Mouse (Mus musculus) hindbrain, embryonic 16.5 days (tissue): Measurements from ENCODE around the gene Izumo1r. TPM values are rescaled to one million over a fixed set of nuclear protein-coding genes. Genes with fewer than 3 reads are reported as not detected.

Experiments used
- ATAC-seq: fragments of 200-750 bp; cut with Nextera tagmentation; 2 replicates; pipeline ENCODE4 v1.8.0; 2017; ENCODE audit warnings: moderate TSS enrichment, moderate library complexity
- H3K27ac ChIP-seq: fragments of 300-500 bp; sonication (generic); 2 replicates; pipeline ENCODE4 v1.5.1; 2014; ENCODE audit warnings: low read depth, mild to moderate bottlenecking, control low read depth, low read length, moderate library complexity
- H3K27me3 ChIP-seq: fragments of 300-500 bp; sonication (generic); replicated peaks from 2 replicates; pipeline ENCODE4 v1.6.1; 2014; ENCODE audit warnings: low read length; ENCODE audit not compliant: control insufficient read depth, insufficient read depth
- H3K36me3 ChIP-seq: fragments of 300-500 bp; sonication (generic); 2 replicates; pipeline ENCODE4 v1.6.1; 2014; ENCODE audit warnings: mild to moderate bottlenecking, low read length, moderate library complexity, mixed read lengths; ENCODE audit not compliant: control insufficient read depth, insufficient read depth
- H3K4me1 ChIP-seq: fragments of 300-500 bp; sonication (generic); 2 replicates; pipeline ENCODE4 v1.6.1; 2014; ENCODE audit warnings: low read depth, low read length; ENCODE audit not compliant: control insufficient read depth, insufficient read depth
- H3K4me2 ChIP-seq: fragments of 300-500 bp; sonication (generic); 2 replicates; pipeline ENCODE4 v1.6.1; 2014; ENCODE audit warnings: mild to moderate bottlenecking, low read length, control low read depth, moderate library complexity
- H3K4me3 ChIP-seq: fragments of 300-500 bp; sonication (generic); 2 replicates; pipeline ENCODE4 v1.5.1; 2014; ENCODE audit warnings: mild to moderate bottlenecking, low read length, control low read depth, moderate library complexity
- H3K9ac ChIP-seq: fragments of 300-500 bp; sonication (generic); 2 replicates; pipeline ENCODE4 v1.6.1; 2014; ENCODE audit warnings: low read depth, mild to moderate bottlenecking, control low read depth, low read length, moderate library complexity
- H3K9me3 ChIP-seq: fragments of 300-500 bp; sonication (generic); 2 replicates; pipeline ENCODE4 v1.6.1; 2014; ENCODE audit warnings: mild to moderate bottlenecking, low read length, moderate library complexity; ENCODE audit not compliant: control insufficient read depth
- WGBS: fragments of 180-500 bp; shearing (Covaris S2); extraction: QIAGEN DNeasy Blood & Tissue Kit; methylation state at CpG from one replicate; pipeline ENCODE4 v1.1.7; 2014; 5-methylcytosine and 5-hydroxymethylcytosine counted together
- polyA plus RNA-seq: library from polyadenylated mRNA; unstranded; fragments of >200 nt; fragmentation: Nextera tagmentation; extraction: Ambion mirVana; gene quantifications from 2 replicates; pipeline ENCODE4 v1.2.1, GENCODE M21; 2015

Izumo1r gene
- polyA plus RNA-seq, 1 experiment from 2014 or later = not detected

- Histone ChIP-seq H3K36me3 (no peaks in the 10 kb centered on the region), H3K4me2 (no peak overlapping the region)
- WGBS = 77% methylated on average over 2 of the region's 2 CpGs
These were observed 8.3 kb upstream of the Izumo1r start for GRCm38 (mm10) chr9:14912037-14912436.

GRCm38 (mm10) chr9:14909981-14910380 lies 6.2 kb upstream of the Izumo1r start:
- H3K4me2 ChIP-seq = no peak overlapping the region
- no peak overlapping the region for H3K9ac ChIP-seq
- no peak overlapping the region for H3K27ac ChIP-seq
- no peaks in the 10 kb centered on the region for H3K36me3 ChIP-seq
- peaks cover 4% of the 10 kb centered on the region for H3K4me1 ChIP-seq
- no peaks in the 10 kb centered on the region for H3K27me3 ChIP-seq
- no peaks in the 10 kb centered on the region for H3K9me3 ChIP-seq
- WGBS = 10% methylated on average over 5 of the region's 5 CpGs
- peak; percentile 84 for ATAC-seq
- no peak overlapping the region for H3K4me3 ChIP-seq

More at GRCm38 (mm10) chr9:14912037-14912436, 8.3 kb upstream of the Izumo1r start:
- H3K9me3 ChIP-seq = no peaks in the 10 kb centered on the region
- H3K9ac ChIP-seq = no peak overlapping the region
- no peaks in the 10 kb centered on the region for H3K27me3 ChIP-seq
- H3K4me3 ChIP-seq = no peak overlapping the region
- peaks cover 4% of the 10 kb centered on the region for H3K4me1 ChIP-seq
- H3K27ac ChIP-seq = no peak overlapping the region
- no peak for ATAC-seq

- H3K4me2 ChIP-seq = no peak overlapping the region
- 69% methylated on average over 7 of the region's 7 CpGs for WGBS
- no peaks in the 10 kb centered on the region for H3K9me3 ChIP-seq
- H3K27ac ChIP-seq = no peak overlapping the region
- no peak overlapping the region for H3K4me3 ChIP-seq
- H3K36me3 ChIP-seq = no peaks in the 10 kb centered on the region
- H3K4me1 ChIP-seq = peaks cover 6% of the 10 kb centered on the region
- no peaks in the 10 kb centered on the region for H3K27me3 ChIP-seq
- H3K9ac ChIP-seq = no peak overlapping the region
- no peak for ATAC-seq
These were observed 4.2 kb upstream of the Izumo1r start for GRCm38 (mm10) chr9:14907816-14908415.

DNA sequence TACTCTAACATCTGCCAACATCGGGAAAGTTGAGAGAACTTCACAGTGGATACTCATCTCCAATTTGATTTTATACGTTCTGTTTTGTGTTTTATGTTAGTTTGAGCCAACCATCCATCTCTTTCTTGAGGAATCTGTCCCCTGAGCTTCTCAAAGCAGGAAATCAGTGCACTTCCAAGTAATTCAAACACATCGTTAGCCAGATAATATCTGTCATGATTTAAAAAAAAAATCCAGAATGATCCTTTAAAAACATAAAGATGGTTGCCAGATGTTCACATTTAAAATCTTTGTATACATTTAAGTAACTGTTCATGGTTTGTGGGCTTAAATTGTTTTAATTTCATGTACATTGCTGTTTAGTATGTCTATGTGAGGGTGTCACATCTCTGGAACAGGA lies 2.2 kb upstream of the Izumo1r start:
- H3K27ac ChIP-seq = no peak overlapping the region
- 77% methylated on average over 3 of the region's 3 CpGs for WGBS

GRCm38 (mm10) chr9:14904741-14905475 lies 1.2 kb upstream of the Izumo1r start:
- Histone ChIP-seq H3K4me1 (peaks cover 3% of the 10 kb centered on the region), H3K4me3 (no peak overlapping the region), H3K9me3 (no peaks in the 10 kb centered on the region), H3K27ac (no peak overlapping the region), H3K36me3 (no peaks in the 10 kb centered on the region), H3K9ac (no peak overlapping the region), H3K4me2 (no peak overlapping the region), H3K27me3 (no peaks in the 10 kb centered on the region)
- 52% methylated on average over 9 of the region's 9 CpGs for WGBS
- ATAC-seq = no peak

More for the DNA sequence above, 2.2 kb upstream of the Izumo1r start:
- Histone ChIP-seq H3K9me3 (no peaks in the 10 kb centered on the region), H3K9ac (no peak overlapping the region), H3K4me3 (no peak overlapping the region), H3K36me3 (no peaks in the 10 kb centered on the region), H3K4me2 (no peak overlapping the region), H3K4me1 (peaks cover 6% of the 10 kb centered on the region), H3K27me3 (no peaks in the 10 kb centered on the region)
- no peak for ATAC-seq

DNA sequence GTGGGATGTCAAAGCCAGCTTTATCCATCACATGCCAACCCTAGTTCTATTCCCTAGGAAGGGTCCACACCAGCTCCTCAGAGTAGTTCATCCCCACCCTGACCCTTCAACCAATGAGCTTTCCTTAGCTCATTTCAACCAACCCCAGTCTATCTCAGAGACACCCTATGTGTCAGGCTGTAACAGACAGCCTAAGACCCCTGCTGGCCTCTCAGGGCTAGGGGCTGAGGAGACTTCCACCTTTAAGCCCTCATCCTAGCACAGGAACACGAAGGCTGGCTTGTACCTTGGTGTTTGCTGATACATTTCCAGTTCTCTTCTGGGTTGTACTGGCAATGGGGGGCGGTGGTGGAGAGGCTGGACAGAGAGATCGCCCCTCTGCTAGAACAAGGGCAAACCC lies 743 bp downstream of the Izumo1r start:
- Histone ChIP-seq H3K9me3 (no peaks in the 10 kb centered on the region), H3K9ac (no peak overlapping the region), H3K27ac (no peak overlapping the region), H3K4me1 (peaks cover 2% of the 10 kb centered on the region; the same call in 1 of the 2 replicates), H3K4me2 (no peak overlapping the region), H3K27me3 (no peaks in the 10 kb centered on the region), H3K4me3 (no peak overlapping the region), H3K36me3 (no peaks in the 10 kb centered on the region)
- ATAC-seq = no peak
- WGBS = 90% methylated on average over 3 of the region's 3 CpGs

DNA sequence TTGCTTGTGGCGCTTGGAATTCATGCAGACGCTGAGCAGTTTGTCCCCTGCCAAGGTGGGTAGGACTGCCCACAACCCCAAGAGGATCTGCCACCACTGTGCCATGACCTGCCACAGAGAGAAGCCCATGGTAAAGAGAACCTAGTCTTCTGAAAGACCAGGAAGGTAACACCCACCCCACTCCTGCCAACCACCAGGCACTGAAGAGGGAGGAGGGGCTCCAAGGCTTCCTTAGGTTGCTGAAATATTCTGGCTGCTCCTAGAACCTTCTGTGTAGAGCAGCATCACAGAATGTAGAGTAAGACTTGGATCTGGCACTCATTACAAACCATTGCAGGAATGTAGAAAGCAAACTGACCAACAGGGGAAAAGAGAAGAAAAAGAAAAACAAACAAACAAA lies 1.3 kb downstream of the Izumo1r start:
- no peak overlapping the region for H3K4me3 ChIP-seq
- ATAC-seq = no peak

DNA sequence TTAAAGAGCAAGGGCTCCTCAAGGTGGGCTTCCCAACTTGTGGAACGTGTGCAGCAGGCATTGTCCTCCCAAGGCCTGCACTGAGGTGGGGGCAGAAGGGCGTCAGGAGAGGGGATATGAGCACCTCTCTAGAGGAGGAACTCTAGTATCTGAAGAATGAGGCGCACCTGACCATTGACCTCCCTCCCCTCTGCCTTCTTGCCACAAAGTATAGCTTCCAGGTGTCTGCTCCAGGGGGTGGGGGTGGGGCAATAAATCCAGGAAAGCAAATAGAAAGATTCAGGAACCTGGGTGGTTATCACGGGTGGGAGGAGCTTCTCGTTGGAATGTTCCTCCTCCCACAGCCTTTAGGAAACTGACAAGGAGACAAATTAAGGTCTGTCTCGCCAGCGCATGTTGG lies 2.0 kb downstream of the Izumo1r start:
- peaks cover 4% of the 10 kb centered on the region; the same call in 1 of the 2 replicates for H3K4me1 ChIP-seq

More for the DNA sequence above, 1.3 kb downstream of the Izumo1r start:
- H3K36me3 ChIP-seq = no peaks in the 10 kb centered on the region
- no peaks in the 10 kb centered on the region for H3K27me3 ChIP-seq
- WGBS = 97% methylated on average over 2 of the region's 2 CpGs
- H3K4me2 ChIP-seq = no peak overlapping the region
- no peak overlapping the region for H3K27ac ChIP-seq
- no peaks in the 10 kb centered on the region for H3K9me3 ChIP-seq
- peaks cover 2% of the 10 kb centered on the region; the same call in 1 of the 2 replicates for H3K4me1 ChIP-seq
- no peak overlapping the region for H3K9ac ChIP-seq

DNA sequence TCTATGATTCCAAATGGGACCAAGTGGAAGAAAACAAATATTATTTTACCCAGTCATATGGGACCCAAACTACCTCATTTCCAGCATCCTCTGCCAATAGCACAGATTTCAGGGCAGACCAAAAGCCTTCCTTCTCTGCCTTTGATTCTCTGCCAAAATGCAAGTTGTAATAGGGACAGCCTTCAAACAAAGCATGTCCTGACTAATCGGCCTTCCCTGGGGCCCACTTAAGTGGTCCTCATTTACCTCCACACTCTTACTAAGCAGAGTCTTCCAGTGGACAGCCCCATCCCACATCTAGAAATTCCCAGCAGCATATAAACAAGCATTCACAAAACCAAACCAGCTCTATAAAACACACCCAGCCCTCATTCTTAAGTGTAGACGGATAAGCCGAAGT lies 6.6 kb downstream of the Izumo1r start:
- H3K4me2 ChIP-seq = no peak overlapping the region
- peaks cover 4% of the 10 kb centered on the region for H3K4me1 ChIP-seq
- no peaks in the 10 kb centered on the region for H3K9me3 ChIP-seq
- no peak overlapping the region for H3K9ac ChIP-seq
- no peak overlapping the region for H3K27ac ChIP-seq
- no peak overlapping the region for H3K4me3 ChIP-seq
- H3K36me3 ChIP-seq = no peaks in the 10 kb centered on the region
- WGBS = 61% methylated on average over 3 of the region's 3 CpGs
- no peaks in the 10 kb centered on the region for H3K27me3 ChIP-seq
- no peak for ATAC-seq

More for the DNA sequence above, 2.0 kb downstream of the Izumo1r start:
- Histone ChIP-seq H3K9ac (no peak overlapping the region), H3K4me2 (no peak overlapping the region), H3K9me3 (no peaks in the 10 kb centered on the region), H3K27me3 (no peaks in the 10 kb centered on the region), H3K36me3 (no peaks in the 10 kb centered on the region), H3K27ac (no peak overlapping the region), H3K4me3 (no peak overlapping the region)
- ATAC-seq = no peak
- WGBS = 77% methylated on average over 7 of the region's 7 CpGs
